Mouse (Mus musculus) lung, postnatal 4 days (tissue): ENCODE measurements around the gene Nmrk2.

Experiments
- DNase-seq, 2 experiments: peaks; one replicate each; pipeline ENCODE4 v3.0.0; 2021

Nmrk2 gene

GRCm38 (mm10) chr10:81161602-81162317, 40.1 kb downstream of the Nmrk2 start:
- DNase-seq, result no peak

GRCm38 (mm10) chr10:81154736-81155135, 47.1 kb downstream of the Nmrk2 start:
- peak in 1 of 2 experiments; percentile 23 for DNase-seq

- DNase-seq, result no peak
Observed at GRCm38 (mm10) chr10:81154313-81154712, 47.5 kb downstream of the Nmrk2 start.

GRCm38 (mm10) chr10:81152609-81153008, 49.2 kb downstream of the Nmrk2 start:
- DNase-seq, result peak in 1 of 2 experiments; percentile 19

GRCm38 (mm10) chr10:81151261-81151660, 50.6 kb downstream of the Nmrk2 start:
- DNase-seq, result peak in 1 of 2 experiments; percentile 27
